Mouse (Mus musculus) MEL (cell line): ENCODE measurements around the gene Ablim1. TPM values are rescaled to one million over a fixed set of nuclear protein-coding genes. Genes with fewer than 3 reads are reported as not detected.

Source experiments
- DNase-seq: peaks from one replicate; pipeline ENCODE4 v3.0.0; 2011; ENCODE audit warnings: low read depth, low spot score
- H3K27ac ChIP-seq: 2 replicates; pipeline ENCODE4 v1.5.1; 2012; ENCODE audit warnings: low read depth, mild to moderate bottlenecking, control low read depth, low read length, moderate library complexity; ENCODE audit not compliant: control insufficient read depth
- H3K27me3 ChIP-seq, 2 experiments: fragments of 150-350 bp in 1 of 2; sonication (generic) in 1 of 2; 2 replicates each; pipeline ENCODE4 v1.6.1; 2012; ENCODE audit warnings: low read length in 2 of 2, mild to moderate bottlenecking in 2 of 2, improper control_type of control experiment in 1 of 2, moderate library complexity in 1 of 2; ENCODE audit not compliant: insufficient read depth in 2 of 2, control insufficient read depth in 1 of 2
- H3K36me3 ChIP-seq, 2 experiments: 2 replicates each; pipeline ENCODE4 v1.6.1; 2012 to 2014; ENCODE audit warnings: low read length in 2 of 2, improper control_type of control experiment in 1 of 2, inconsistent platforms in 1 of 2, mild to moderate bottlenecking in 1 of 2; ENCODE audit not compliant: insufficient read depth in 2 of 2, control insufficient read depth in 1 of 2
- H3K4me1 ChIP-seq, 2 experiments: fragments of 150-350 bp in 1 of 2; sonication (generic) in 1 of 2; 2 replicates each; pipeline ENCODE4 v1.6.1; 2012; ENCODE audit warnings: low read length in 2 of 2, improper control_type of control experiment in 1 of 2, mild to moderate bottlenecking in 1 of 2; ENCODE audit not compliant: insufficient read depth in 2 of 2, control insufficient read depth in 1 of 2
- H3K4me3 ChIP-seq, 2 experiments: fragments of 150-350 bp in 1 of 2; sonication (generic) in 1 of 2; 2 replicates each; pipeline ENCODE4 v1.5.1; 2012; ENCODE audit warnings: low read depth in 2 of 2, low read length in 2 of 2, mild to moderate bottlenecking in 2 of 2, moderate library complexity in 2 of 2, control low read depth in 1 of 2, improper control_type of control experiment in 1 of 2; ENCODE audit not compliant: control insufficient read depth in 1 of 2, insufficient read depth in 1 of 2
- H3K79me2 ChIP-seq: 2 replicates; pipeline ENCODE4 v1.6.1; 2012; ENCODE audit warnings: mild to moderate bottlenecking, low read length, moderate library complexity; ENCODE audit not compliant: control insufficient read depth, poor library complexity, insufficient read depth
- H3K9ac ChIP-seq: 2 replicates; pipeline ENCODE4 v1.6.1; 2012; ENCODE audit warnings: low read depth, mild to moderate bottlenecking, control low read depth, low read length, moderate library complexity; ENCODE audit not compliant: control insufficient read depth, poor library complexity, severe bottlenecking
- H3K9me3 ChIP-seq: fragments of 150-350 bp; sonication (generic); replicated peaks from 2 replicates; pipeline ENCODE4 v1.6.1; 2012; ENCODE audit warnings: mild to moderate bottlenecking, low read length, improper control_type of control experiment, moderate library complexity; ENCODE audit not compliant: insufficient read depth
- CHD2 ChIP-seq: IDR thresholded peaks from 2 replicates; pipeline ENCODE4 v1.6.1; 2011; ENCODE audit warnings: low read length, improper control_type of control experiment
- E2F4 ChIP-seq: IDR thresholded peaks from 2 replicates; pipeline ENCODE4 v1.6.1; 2011; ENCODE audit warnings: low read depth, low read length, improper control_type of control experiment, borderline replicate concordance
- ELF1 ChIP-seq: IDR thresholded peaks from 2 replicates; pipeline ENCODE4 v1.6.1; 2014; ENCODE audit warnings: low read depth, mild to moderate bottlenecking, inconsistent platforms, low read length, improper control_type of control experiment, moderate library complexity
- EP300 ChIP-seq, 2 experiments: IDR thresholded peaks; 2 replicates each; pipeline ENCODE4 v1.6.1; 2011; ENCODE audit warnings: improper control_type of control experiment in 2 of 2, low read length in 2 of 2, low read depth in 1 of 2, mild to moderate bottlenecking in 1 of 2
- GABPA ChIP-seq: IDR thresholded peaks from 2 replicates; pipeline ENCODE4 v1.6.1; 2012; ENCODE audit warnings: low read depth, mild to moderate bottlenecking, inconsistent platforms, low read length, improper control_type of control experiment, moderate library complexity
- HCFC1 ChIP-seq: IDR thresholded peaks from 2 replicates; pipeline ENCODE4 v1.6.1; 2012; ENCODE audit warnings: low read depth, mild to moderate bottlenecking, inconsistent platforms, low read length, improper control_type of control experiment, moderate library complexity
- MAFK ChIP-seq: IDR thresholded peaks from 2 replicates; pipeline ENCODE4 v1.6.1; 2011; ENCODE audit warnings: low read depth, mild to moderate bottlenecking, low read length, improper control_type of control experiment, borderline replicate concordance
- MXI1 ChIP-seq: IDR thresholded peaks from 2 replicates; pipeline ENCODE4 v1.6.1; 2011; ENCODE audit warnings: mild to moderate bottlenecking, low read depth, low read length, improper control_type of control experiment
- MYB ChIP-seq: IDR thresholded peaks from 2 replicates; pipeline ENCODE4 v1.6.1; 2011; ENCODE audit warnings: mild to moderate bottlenecking, low read depth, low read length, improper control_type of control experiment
- MYC ChIP-seq: IDR thresholded peaks from 2 replicates; pipeline ENCODE4 v1.6.1; 2011; ENCODE audit warnings: low read depth, mild to moderate bottlenecking, low read length, improper control_type of control experiment, moderate library complexity
- NRF1 ChIP-seq: IDR thresholded peaks from 2 replicates; pipeline ENCODE4 v1.6.1; 2014; ENCODE audit warnings: low read depth, mild to moderate bottlenecking, inconsistent platforms, low read length, improper control_type of control experiment, moderate library complexity; ENCODE audit not compliant: poor library complexity, insufficient read depth, severe bottlenecking
- POLR2A ChIP-seq, 2 experiments: IDR thresholded peaks; 2 replicates each; pipeline ENCODE4 v1.6.1; 2011 to 2012; ENCODE audit warnings: low read length in 2 of 2, mild to moderate bottlenecking in 2 of 2, control low read depth in 1 of 2, improper control_type of control experiment in 1 of 2, low read depth in 1 of 2, moderate library complexity in 1 of 2; ENCODE audit not compliant: control insufficient read depth in 1 of 2, insufficient read depth in 1 of 2, poor library complexity in 1 of 2
- RAD21 ChIP-seq: IDR thresholded peaks from 2 replicates; pipeline ENCODE4 v1.6.1; 2011; ENCODE audit warnings: mild to moderate bottlenecking, low read depth, low read length, improper control_type of control experiment
- RCOR1 ChIP-seq: IDR thresholded peaks from 2 replicates; pipeline ENCODE4 v1.6.1; 2012; ENCODE audit warnings: low read depth, mild to moderate bottlenecking, inconsistent platforms, low read length, improper control_type of control experiment
- TBP ChIP-seq: IDR thresholded peaks from 2 replicates; pipeline ENCODE4 v1.8.0; 2011; ENCODE audit warnings: low read depth, low read length, improper control_type of control experiment
- USF1 ChIP-seq: IDR thresholded peaks from 2 replicates; pipeline ENCODE4 v1.6.1; 2014; ENCODE audit warnings: low read depth, mild to moderate bottlenecking, inconsistent platforms, low read length, improper control_type of control experiment, moderate library complexity
- USF2 ChIP-seq, 2 experiments: IDR thresholded peaks; 2 replicates each; pipeline ENCODE4 v1.6.1; 2011 to 2012; ENCODE audit warnings: improper control_type of control experiment in 2 of 2, low read length in 2 of 2, borderline replicate concordance in 1 of 2, inconsistent platforms in 1 of 2, low read depth in 1 of 2, mild to moderate bottlenecking in 1 of 2; ENCODE audit not compliant: insufficient read depth in 1 of 2
- ZC3H11A ChIP-seq: IDR thresholded peaks from 2 replicates; pipeline ENCODE4 v1.6.1; 2012; ENCODE audit warnings: low read depth, mild to moderate bottlenecking, inconsistent platforms, low read length, improper control_type of control experiment
- ZKSCAN1 ChIP-seq: IDR thresholded peaks from 2 replicates; pipeline ENCODE4 v1.6.1; 2012; ENCODE audit warnings: low read depth, mild to moderate bottlenecking, inconsistent platforms, low read length, improper control_type of control experiment, moderate library complexity
- ZMIZ1 ChIP-seq: IDR thresholded peaks from 2 replicates; pipeline ENCODE4 v1.6.1; 2012; ENCODE audit warnings: low read depth, mild to moderate bottlenecking, inconsistent platforms, low read length, improper control_type of control experiment, moderate library complexity
- polyA plus RNA-seq, 2 experiments: library from polyadenylated mRNA; stranded (reverse) in 1 of 2; unstranded in 1 of 2; fragments of >175 nt in 1 of 2; fragments of >200 nt in 1 of 2; gene quantifications; 2 replicates each; pipeline versions ENCODE4 v1.2.1 to v1.2.4; 2012; ENCODE audit warnings: low replicate concordance in 2 of 2, low read depth in 1 of 2; ENCODE audit not compliant: insufficient read length in 2 of 2, insufficient read depth in 1 of 2, missing spikeins in 1 of 2
- total RNA-seq: library from RNA; depleted of rRNA; stranded (reverse); fragments of 300-350 nt; gene quantifications from 2 replicates; pipeline ENCODE4 v1.2.3, GENCODE M21; 2012

The Ablim1 gene
- total and polyA plus RNA-seq, 3 experiments, result not detected

GRCm38 (mm10) chr19:57235931-57236330, 78.8 kb downstream of the Ablim1 start:
- Histone ChIP-seq H3K27me3 (peaks cover 2 to 7% of the 10 kb centered on the region in 2 experiments; a peak in 2 of 4 replicates), H3K9ac (no peak overlapping the region), H3K9me3 (no peaks in the 10 kb centered on the region), H3K27ac (no peak overlapping the region), H3K79me2 (no peaks in the 10 kb centered on the region), H3K36me3 (no peaks in the 10 kb centered on the region), H3K4me3 (no peak overlapping the region), H3K4me1 (no peaks in the 10 kb centered on the region)
- TF ChIP-seq TBP (no peak), E2F4 (no peak), RCOR1 (no peak), MAFK (no peak), USF1 (no peak), MYC (no peak), ZMIZ1 (no peak), CHD2 (no peak), MXI1 (no peak), NRF1 (no peak), ZC3H11A (no peak), ZKSCAN1 (no peak), RAD21 (no peak), POLR2A (IDR thresholded peaks at IDR 0.05; ENCODE audit: control insufficient read depth in 1 of 2, insufficient read depth in 1 of 2, low read depth in 1 of 2, low read length in 2 of 2, poor library complexity in 1 of 2) (no peak), ELF1 (no peak), USF2 (IDR thresholded peaks at IDR 0.05; ENCODE audit: borderline replicate concordance in 1 of 2, insufficient read depth in 1 of 2, low read depth in 1 of 2, low read length in 2 of 2) (no peak), GABPA (no peak), MYB (no peak), HCFC1 (no peak), EP300 (IDR thresholded peaks at IDR 0.05; ENCODE audit: low read depth in 1 of 2, low read length in 2 of 2) (no peak)
- no peak for DNase-seq

GRCm38 (mm10) chr19:57230996-57231395, 83.7 kb downstream of the Ablim1 start:
- H3K79me2 ChIP-seq, result no peaks in the 10 kb centered on the region

More at GRCm38 (mm10) chr19:57230996-57231395, 83.7 kb downstream of the Ablim1 start:
- H3K27me3 ChIP-seq, result peaks cover 0 to 2% of the 10 kb centered on the region in 2 experiments; a peak in 2 of 4 replicates
- H3K27ac ChIP-seq, result no peak overlapping the region
- TF ChIP-seq GABPA, result no peak
- no peaks in the 10 kb centered on the region for H3K9me3 ChIP-seq
- H3K4me3 ChIP-seq, result no peak overlapping the region
- no peaks in the 10 kb centered on the region for H3K36me3 ChIP-seq
- H3K4me1 ChIP-seq, result no peaks in the 10 kb centered on the region
- no peak overlapping the region for H3K9ac ChIP-seq
- no peak for DNase-seq
